Mouse (Mus musculus) urinary bladder, postnatal 4 days (tissue): ENCODE results near the gene Pkig.
"Not testable (repeated sequence)": the region's sequence is repeated elsewhere in the genome, so short reads cannot be mapped to it uniquely, and the experiment has no call there.

ENCODE experiments used
- DNase-seq, 2 experiments: peaks; one replicate each; pipeline ENCODE4 v3.0.0; 2021 to 2022; ENCODE audit warnings: low spot score in 2 of 2

The Pkig gene

DNA sequence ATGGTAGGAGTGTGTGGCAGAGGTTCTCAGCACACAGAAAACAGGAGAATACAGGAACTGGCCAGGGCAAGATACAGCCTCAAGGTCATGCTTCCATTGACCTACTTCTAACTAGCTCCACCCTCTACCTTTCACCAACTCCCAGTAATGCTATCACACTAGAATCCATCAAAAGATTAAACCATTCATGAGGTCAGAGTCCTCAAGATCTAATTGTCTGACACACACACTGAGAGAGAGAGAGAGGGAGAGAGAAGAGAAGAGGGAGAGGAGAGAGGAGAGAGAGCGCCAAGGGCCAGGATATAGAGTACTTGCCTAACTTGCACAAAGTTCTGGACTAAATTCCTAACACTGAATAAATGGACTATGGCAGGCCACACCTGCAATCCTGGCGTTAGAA, 24.2 kb downstream of the Pkig start:
- DNase-seq, result no peak

DNA sequence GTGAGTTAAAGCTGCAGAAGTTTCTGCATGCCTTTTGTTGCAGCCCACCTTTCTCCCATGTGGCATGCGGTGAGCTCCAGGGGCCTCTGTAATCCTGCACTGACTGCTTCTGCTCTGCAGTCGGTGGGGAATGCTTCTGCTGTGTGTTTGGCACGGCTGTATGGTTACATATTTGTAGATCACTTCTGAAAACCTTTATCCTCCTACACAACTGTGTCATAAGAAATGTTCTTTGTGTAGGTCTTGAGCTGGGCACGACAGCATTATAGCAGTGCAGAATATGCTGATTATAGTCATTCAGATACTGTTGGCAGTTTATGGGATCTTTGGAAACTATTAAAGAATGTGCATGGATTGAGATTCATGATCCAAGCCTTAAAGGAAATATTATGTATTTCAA, 27.1 kb downstream of the Pkig start:
- no peak for DNase-seq

DNA sequence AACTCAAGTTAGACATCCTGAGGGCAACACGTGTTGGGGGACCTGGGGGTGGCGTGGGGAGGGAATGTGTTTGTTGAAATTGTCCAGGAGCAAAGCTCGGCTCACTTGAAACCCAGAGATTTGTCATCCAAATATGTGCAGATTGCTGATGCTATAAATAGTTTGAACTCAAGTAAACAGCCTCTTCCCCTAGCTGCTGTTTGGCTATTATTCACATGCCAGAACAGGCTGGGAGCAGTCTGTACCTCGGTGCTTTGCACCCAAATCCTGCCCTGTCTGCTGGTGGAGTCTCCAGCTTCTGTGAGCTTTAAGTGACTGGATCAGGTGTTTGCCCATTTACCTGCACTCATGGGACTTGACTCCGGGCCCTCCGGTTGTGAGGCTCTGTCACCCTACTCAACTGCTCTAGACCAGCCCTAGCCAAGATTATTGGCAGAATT, 27.6 kb downstream of the Pkig start:
- no peak for DNase-seq

DNA sequence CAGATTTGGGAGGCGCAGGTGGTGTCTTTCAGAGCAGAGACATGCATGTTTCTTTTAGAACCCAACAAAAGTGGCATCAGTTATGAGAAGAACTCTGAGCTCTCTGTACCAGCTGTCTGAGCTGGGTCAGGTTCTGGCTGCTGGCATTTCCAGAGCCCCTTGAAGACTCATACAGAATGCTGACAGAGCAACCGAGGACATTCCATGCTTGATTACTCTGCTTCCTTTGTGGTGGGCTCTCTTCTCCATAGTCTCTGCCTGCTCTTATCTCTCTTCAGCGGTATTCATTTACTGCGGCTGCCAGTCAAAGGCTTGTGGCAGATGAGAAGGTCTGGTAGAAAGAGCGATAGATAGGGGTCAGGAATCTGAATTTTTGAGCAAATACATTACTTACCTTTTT, 28.0 kb downstream of the Pkig start:
- DNase-seq, result no peak

DNA sequence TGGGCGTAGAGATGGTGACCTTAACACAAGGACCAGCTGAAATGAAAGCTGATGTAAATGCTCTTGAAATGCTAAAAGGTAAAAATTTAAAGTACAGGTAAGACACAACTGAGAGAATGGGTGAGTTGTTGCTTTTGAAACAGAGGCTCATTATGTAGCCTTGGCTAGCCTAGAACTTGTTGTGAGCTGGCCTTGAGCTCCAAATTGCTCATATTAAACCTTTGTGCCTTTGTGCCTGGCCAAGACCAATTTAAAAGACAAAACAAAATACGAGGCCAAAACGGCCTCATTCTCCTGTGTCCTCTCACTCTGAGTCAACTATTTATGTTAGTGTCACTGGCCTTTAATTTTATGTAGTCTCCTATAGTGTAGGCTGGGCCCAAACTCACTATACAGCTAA, 28.7 kb downstream of the Pkig start:
- DNase-seq, result no peak

DNA sequence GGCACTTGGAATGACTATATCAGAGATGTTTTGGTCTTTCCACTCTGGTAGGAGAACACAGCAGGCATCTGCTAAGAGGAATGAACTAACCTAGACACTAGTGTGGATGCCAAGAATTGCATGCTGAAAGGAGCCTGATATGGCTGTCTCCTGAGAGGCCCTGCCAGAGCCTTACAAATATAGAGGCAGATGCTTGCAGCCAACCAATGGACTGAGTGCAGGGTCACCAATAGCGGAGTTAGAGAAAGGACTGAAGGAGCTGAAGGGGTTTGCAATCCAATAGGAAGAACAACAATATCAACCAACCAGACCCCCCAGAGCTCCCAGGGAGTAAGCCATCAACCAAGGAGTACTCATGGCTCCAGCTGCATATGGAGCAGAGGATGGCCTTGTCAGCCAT, 30.2 kb downstream of the Pkig start:
- not testable (repeated sequence) for DNase-seq

DNA sequence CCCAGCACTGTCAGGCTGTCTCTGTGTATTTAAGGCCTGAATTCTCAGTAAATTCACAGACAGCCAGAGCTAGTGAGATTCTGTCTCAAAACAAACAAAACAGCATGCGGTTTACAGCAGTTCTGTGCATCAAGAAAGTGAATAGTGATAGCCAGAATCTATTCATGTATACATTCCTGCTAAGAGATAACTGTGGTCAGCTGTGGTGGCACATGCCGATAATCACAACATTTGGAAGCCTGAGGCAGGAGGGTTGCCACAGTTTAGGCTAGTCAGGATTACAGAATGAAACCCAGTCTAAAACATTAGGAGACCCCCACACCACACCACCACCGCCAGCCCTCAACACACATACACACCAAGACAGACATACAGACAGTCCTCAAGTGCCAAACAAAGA, 31.6 kb downstream of the Pkig start:
- DNase-seq, result no peak

DNA sequence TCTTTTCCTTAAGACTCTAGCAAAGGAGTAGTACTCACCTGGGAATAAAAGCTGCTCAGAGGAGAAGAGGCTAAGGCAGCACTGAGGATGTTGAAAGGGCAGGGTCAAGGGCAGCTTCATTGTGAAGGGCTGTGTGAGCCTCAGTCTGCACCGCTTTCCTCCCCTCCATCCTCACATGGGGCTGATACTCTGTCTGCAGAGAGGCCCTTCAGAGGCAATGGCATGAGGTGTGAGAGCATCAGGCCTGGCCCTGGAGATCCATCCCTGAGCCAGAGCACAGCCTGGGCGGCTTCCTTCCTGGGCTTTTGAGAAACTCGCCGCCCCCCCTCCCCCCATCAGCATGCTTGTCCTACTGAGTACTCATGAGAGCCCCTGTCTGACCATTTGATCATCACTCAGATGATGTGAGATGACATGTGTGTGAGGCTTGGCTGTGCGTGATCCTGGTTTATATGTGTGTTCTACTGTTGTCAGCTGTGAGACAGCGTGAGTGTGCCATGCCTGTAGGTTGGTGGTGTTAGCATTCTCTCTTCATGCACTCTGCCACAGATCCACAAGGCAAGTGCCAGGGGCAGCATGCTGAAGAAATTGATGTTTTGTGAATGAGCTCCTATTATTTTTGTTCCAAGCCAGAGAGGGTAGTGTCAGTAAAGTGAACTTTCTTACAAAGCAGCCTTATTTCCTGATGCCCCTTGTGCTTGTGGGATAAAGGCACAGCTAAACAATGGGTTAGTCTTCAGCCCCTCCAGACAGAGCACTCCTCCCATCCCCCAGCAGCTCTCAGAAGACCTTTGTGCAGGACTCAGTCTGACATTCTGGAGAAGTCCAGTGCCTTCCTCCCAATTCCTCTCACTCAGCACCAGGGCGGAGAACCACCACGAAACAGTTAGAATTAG, 32.5 kb downstream of the Pkig start:
- DNase-seq, result no peak

DNA sequence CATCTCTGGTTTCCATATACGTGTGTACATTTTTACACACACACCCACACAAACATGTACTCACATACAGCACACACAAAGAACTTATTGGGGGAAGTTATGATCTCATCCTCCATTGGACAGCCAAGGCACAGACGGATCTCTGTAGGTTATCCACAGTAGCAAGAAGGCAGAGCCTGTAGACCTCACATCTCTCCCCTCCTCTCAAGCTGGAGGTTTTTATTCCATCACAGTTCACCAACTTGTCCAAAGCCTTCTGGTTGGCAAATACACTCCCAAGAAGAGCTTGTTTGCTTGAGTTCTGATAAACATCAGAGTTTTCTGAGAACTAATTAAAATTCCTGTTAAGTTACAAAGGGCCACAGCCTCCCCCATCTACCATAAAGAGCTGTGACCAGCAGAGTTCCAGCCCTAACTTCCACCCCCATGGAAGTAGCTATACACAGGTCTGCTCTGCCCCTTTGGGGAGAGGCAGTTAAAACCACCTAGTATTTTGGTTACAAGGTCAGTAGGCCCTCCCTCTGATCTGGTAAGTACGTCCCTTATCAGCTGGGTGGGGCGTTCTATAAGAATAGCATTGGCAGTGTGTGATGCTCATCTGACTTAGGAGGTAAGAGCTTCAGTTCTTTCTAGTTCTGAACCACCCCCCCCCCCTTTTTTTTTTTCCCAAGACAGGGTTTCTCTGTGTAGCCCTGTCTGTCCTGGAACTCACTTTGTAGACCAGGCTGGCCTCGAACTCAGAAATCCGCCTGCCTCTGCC, 33.8 kb downstream of the Pkig start:
- no peak for DNase-seq

DNA sequence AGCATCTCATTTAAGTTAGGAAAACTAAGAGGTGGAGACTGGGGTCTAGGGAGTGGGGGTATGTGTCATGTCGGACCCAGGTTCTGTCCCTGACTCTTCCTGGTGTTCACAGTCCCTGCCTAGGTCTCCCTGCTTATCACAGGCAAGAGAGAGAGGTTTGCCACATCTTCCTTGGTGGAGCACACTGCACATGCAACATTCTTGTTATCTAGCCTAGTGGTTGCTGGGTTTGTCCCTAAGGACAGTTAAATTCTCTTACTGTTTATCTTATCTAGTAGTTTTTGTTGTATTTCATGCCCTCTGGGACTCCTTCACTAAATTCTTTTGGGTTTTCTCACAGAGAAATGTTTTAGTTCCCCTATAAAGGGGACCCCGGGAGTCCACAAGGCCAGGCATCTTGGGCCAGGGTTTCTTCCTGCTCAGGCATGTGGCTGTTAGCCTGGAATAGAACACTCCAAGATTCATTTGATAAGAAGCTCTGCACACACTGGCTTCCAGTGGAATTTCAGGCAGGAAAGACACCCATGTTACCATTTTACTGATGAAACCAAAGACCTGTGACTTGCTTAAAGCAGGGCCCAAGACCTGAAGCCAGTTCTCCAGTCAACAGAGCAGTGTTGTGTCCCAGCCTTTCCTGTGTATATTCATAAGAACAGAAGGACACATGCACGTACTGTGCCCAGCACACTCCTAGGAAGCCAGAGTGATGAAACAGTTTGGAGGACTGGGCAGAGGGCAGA, 34.9 kb downstream of the Pkig start:
- DNase-seq, result no peak

DNA sequence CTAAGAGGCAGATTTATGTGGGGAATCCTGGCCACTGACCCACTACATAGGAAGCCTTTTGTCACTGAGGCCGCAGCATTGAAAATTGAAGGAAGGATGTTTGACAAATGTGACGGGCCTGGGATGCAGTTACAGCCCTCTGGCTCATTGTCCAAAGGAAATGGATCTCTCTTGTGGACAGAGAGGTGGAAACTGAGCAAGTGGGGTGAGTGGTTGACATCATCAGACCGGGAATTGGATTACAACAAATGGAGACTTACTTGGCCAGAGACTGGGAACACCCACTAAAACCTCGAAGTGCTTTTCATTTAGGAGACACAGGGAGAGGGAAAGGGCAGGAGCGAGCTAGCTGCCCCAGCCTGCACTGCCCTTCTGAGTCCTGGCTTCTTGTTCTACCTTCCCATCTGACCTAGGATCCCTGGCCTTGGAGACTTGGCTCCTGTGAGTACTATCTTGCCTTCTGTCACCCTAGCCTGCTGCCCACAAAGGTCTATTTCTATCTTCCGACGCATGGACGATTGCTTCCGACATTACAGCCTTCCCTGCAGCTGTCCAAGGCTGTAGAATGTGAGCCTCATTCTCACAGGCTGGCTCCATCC, 35.6 kb downstream of the Pkig start:
- DNase-seq, result no peak

DNA sequence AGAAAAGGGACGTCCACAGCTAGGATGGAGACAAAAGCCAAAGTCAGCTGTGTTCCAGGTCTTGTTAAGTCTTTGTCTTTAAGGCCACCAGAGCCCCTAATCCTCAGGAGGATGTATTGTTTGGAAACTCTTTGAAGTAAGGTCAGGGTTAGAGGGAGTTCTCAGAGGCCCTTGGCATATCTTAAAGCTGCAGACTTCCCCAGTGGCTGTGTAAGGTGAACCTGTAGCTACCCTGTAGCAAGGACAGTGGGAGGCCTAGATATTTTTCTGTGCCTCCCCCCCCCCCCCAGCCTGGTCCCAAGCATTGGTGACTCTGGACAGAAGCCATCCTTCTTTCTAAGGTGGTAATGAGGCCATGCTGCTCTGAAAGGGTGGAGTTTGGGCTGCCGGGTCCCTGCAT, 38.6 kb downstream of the Pkig start:
- DNase-seq, result no peak

DNA sequence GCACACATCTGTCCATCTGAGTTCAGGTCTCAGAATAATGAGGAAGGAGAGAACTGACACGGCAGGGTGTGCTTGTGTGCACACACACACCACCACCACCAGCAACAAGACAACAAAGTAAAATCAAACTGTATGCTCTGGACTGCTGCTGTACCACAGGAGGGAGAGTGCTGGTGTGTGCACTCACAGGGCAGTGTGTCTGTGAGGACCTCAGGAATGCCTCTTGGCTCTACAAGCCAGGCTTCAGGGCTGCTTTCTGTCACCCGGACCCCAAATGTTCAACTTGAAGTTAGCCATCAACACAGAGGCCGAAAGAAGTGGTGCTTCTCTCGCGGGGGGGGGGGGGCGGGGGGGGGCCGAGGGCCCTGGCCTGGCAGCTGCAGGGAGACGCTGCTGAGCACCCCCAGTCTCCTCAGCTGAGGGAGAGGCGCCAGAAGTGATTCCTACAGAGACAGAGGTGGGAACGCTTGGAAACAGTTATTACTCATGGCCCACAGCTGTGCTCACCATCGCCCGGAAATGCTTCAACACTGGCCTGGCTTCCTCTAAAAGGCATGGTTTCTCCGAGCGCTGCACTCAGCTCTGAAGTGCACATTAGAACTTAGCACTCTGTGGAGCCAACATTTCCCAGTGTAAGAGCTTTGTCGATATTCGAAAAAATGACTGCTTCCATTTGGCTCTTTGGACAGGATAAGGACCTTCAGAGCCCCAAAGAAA, 39.7 kb downstream of the Pkig start:
- peak in 1 of 2 experiments; percentile 31 for DNase-seq

DNA sequence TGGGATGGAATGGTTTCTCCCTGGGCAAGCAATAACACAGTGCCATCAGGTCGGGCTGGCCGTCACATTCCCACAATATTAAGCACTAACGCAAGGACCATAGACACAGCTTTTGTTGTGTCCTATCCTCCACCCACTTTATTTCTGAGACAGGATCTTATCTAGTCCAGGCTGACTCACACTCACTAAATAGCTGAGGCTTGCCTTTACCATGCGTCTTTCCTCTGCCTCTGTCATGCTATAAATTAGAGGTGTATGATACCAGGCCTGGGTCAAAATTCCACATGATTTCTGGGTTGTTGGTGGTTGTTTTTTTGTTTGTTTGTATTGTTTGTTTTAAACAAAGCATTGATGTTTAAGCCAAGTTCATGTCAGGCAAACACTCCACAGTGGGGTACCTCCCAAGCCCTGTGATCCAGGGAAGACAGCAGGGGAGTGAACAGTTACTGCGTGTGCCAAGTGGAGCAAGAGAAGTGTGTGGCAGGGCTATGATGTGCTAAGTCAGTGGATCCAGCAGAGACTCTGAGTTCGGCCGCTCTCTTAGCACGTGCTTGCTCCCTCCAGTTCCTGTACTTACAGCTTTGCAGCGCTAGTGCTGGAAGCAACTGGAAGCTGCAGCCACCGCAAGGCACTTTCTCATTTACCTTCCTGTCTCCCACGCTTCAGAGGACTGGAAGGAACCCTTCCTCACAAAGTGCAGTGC, 41.0 kb downstream of the Pkig start:
- DNase-seq, result no peak

DNA sequence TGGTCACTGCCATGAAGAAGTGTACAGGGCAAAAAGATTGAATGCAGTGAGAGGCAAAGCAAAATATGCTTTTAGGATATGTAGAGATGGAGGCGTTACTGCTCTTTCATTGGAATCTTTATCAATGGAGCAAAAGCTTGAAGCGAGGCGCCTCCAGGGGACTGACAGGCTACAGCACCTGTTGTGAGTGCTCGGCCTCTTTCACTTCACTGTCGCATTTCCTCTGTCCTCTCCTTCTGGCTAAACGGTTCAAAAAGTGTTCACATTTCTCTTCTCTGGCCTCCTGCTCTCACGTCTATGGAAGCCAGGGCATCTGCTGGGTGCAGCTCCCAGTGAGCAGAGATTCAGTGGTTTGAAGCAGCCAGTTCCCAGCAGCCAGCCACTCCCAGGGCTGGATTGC, 44.2 kb downstream of the Pkig start:
- no peak for DNase-seq

DNA sequence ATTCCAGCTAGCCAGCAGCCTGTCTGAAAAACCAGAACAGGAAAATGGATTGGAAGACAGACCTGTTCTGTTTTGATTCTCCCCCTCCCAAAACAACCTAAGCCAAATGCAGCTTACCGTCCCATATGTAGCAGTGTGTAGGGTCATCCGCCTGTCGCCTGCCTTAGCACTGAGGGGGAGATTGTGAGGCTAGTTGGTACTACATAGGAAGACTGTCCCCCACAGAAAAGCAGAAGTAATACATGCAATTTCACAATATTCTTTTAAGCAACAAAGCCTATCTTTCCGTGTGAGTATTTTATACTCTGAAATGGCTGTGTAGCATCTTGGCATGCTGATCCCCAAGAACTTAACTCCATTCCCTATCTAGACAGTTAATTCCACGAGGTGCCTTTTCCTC, 44.7 kb downstream of the Pkig start:
- DNase-seq, result no peak

DNA sequence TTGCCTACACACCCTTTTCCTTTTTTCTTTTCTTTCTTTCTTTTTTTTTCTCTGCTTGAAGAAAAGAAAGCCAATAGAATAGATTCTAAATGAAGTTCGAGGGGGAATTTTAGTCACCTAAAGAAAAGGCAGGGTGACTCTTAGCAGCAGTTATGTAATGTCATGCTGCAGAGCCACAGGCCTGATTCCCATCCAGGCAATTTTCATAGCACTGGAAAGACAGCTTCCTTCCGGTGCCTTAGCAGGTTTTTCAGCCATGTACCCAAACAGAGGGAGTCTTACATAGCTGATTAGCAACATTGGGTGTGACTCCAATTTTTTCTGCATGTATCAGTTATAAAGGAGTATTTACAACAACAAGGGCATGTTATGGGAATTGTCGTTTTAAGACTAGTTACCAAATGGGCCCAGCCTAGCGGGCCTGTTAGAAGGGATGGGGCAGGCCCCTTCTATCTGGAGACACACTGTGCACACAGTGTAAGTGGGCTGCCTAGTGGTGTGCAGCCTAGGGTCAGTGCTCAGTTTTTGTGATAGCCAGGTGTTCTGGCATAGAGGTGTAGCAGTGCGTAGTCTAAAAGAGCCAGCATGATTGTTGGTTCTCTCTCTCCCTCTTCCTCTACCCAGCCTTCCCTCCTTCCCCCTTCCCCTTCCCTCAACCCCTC, 45.5 kb downstream of the Pkig start:
- no peak for DNase-seq

DNA sequence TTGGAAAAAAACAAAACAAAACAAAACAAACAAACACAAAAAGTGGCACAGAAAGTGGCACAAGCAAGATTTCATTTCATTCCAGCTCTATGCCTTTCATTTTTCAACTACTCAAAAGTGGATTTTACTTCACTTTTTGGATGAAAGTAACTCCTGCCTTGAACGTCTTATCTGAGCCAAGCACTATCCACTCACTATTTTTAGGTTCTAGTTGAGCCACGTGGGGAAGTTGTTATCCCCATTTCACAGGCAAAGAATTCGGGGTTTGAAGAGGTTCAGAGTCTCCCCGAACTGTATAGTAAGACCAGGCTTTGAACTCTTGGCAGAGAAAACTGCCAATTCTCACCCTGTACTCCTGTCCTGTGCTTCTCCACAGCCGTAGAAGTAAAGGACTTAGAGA, 50.1 kb downstream of the Pkig start:
- no peak for DNase-seq

DNA sequence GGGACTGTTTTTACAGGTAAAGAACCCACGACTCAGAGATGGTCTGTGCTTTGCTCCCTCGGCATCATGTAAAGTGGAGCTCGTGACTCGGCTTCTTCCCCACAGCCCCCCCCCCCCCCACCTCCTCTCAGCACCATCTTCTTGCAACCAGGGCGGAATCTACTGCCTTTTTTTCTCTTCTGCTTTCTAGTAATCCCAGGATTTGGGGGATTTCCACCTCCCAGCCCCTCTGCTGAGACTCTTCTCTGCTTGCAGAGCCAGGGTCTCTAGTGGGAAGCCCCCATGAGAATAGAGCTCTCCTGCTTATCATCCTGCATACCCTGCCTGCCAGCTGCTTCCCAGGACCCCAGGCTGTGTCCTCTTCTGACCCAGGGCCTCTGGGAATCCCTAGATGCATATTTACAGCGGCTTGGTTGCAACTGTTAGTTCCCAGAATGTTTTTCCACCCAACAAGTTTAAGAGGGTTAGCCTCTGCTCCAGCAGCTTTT, 50.6 kb downstream of the Pkig start:
- no peak for DNase-seq

DNA sequence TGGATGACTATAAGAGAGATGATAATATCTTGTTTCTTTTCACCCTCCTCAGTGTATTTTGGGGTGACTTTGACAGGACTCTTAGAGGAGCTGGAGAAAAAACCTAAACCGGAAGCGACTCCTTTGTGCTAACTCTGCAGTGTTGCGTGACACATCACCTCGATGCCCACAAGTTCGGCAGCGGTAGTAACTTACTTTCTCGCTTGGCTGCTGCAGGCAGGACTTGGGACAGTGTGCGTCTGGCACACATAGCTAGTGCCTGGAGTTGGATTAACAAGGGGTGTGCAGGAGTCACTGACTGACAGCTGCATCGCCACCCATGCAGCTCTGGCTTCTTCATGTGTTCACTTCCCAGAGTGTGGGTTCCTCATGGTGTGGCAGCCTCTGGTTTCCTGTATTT, 51.8 kb downstream of the Pkig start:
- DNase-seq, result no peak
